Mouse (Mus musculus): Measurements from ENCODE around the gene Zfp69.

GRCm38 (mm10) chr4:120882002-120882625 is 69.4 kb downstream of the Zfp69 start:
- no peak for TF ChIP-seq CTCF (IDR thresholded peaks at IDR 0.05; ENCODE audit: borderline replicate concordance, insufficient read depth, low read depth, low read length)
- TF ChIP-seq POLR2A (IDR thresholded peaks at IDR 0.05; ENCODE audit: borderline replicate concordance, insufficient read depth, low read length): no peak

Data from cerebellum, adult 2 months (tissue).